16 mouse cellular contexts compared by ENCODE assay signal in genomic region chr1:82973901-82974300, GRCm38 (mm10). TPM values are rescaled to one million over a fixed set of nuclear protein-coding genes. Genes with fewer than 3 reads are reported as not detected.
DNase-seq lines count a peak whose midpoint lies in the region; ATAC-seq and TF ChIP-seq lines count a peak whose summit lies in the region.
"Had no signal": no experiment of that assay in that cellular context is flagged by ENCODE, and none has a peak within 500 bp of the region (broad histone marks: within the 10 kb centered on the region; RNA-seq: fewer than 3 reads in every experiment).

No protein-coding gene starts in this region.

- DNase-seq in heart, adult 9 months (ENCODE audit: low spot score in 2 of 2) = no peak
- peak; percentile 2 to 10 for DNase-seq in spleen, postnatal 36 days (ENCODE audit: low spot score in 2 of 2)
- no peak for DNase-seq in spleen, adult 18-20 months
- peak; percentile 63 for DNase-seq in lung, postnatal 0 days (ENCODE audit: low spot score)
- DNase-seq in forebrain, embryonic 10.5 days (ENCODE audit: extremely low spot score, low spot score) = no peak
- DNase-seq: cerebellum, adult 18-20 months; midbrain, embryonic 14.5 days had no signal

- no peak for TF ChIP-seq CTCF in lung, postnatal 0 days (IDR thresholded peaks at IDR 0.05)

- H3K4me1 ChIP-seq in heart, embryonic 11.5 days (ENCODE audit: control insufficient read depth, insufficient read depth, low read length) = peaks cover 27% of the 10 kb centered on the region
- H3K4me1 ChIP-seq in lung, postnatal 0 days (ENCODE audit: insufficient read depth, low read depth, low read length) = peaks cover 5% of the 10 kb centered on the region; the same call in 1 of the 2 replicates
- H3K4me1 ChIP-seq in forebrain, embryonic 10.5 days = no peaks in the 10 kb centered on the region
- H3K4me1 ChIP-seq in hindbrain, embryonic 12.5 days = no peaks in the 10 kb centered on the region
- no peaks in the 10 kb centered on the region for H3K4me1 ChIP-seq in intestine, embryonic 15.5 days (replicated peaks)
- H3K4me1 ChIP-seq: embryonic facial prominence, embryonic 13.5 days; forebrain, embryonic 12.5 days; neural tube, embryonic 12.5 days had no signal

- 43% methylated on average over 6 of the region's 6 CpGs for WGBS in heart, embryonic 11.5 days (ENCODE audit: insufficient replicate concordance)
- WGBS in lung, postnatal 0 days = 31% methylated on average over 6 of the region's 6 CpGs
- 83% methylated on average over 6 of the region's 6 CpGs for WGBS in forebrain, embryonic 10.5 days
- 73% methylated on average over 6 of the region's 6 CpGs for WGBS in hindbrain, embryonic 12.5 days
- 70% methylated on average over 6 of the region's 6 CpGs for WGBS in intestine, embryonic 15.5 days

- ATAC-seq in heart, embryonic 11.5 days (replicated peaks; ENCODE audit: insufficient number of reproducible peaks, low FRiP score, low TSS enrichment) = no peak
- peak; percentile 71 for ATAC-seq in lung, postnatal 0 days
- ATAC-seq in hindbrain, embryonic 12.5 days (ENCODE audit: low FRiP score) = no peak
- ATAC-seq in intestine, embryonic 15.5 days = no peak

- H3K4me2 ChIP-seq in heart, embryonic 11.5 days = peak overlapping the region; percentile 34
- H3K4me2 ChIP-seq in lung, postnatal 0 days (replicated peaks; ENCODE audit: low read depth, low read length) = no peak overlapping the region
- H3K4me2 ChIP-seq in hindbrain, embryonic 12.5 days (replicated peaks) = no peak overlapping the region
- no peak overlapping the region for H3K4me2 ChIP-seq in intestine, embryonic 15.5 days (replicated peaks)
- H3K4me2 ChIP-seq: embryonic facial prominence, embryonic 13.5 days; forebrain, embryonic 12.5 days; neural tube, embryonic 12.5 days had no signal

- TF ChIP-seq EP300 in lung, postnatal 0 days (IDR thresholded peaks at IDR 0.05) = no peak

- no peaks in the 10 kb centered on the region for H3K36me3 ChIP-seq in heart, embryonic 11.5 days (ENCODE audit: control insufficient read depth, insufficient read depth, low read length)
- H3K36me3 ChIP-seq in lung, postnatal 0 days (ENCODE audit: insufficient read depth, low read length) = no peaks in the 10 kb centered on the region
- H3K36me3 ChIP-seq in forebrain, embryonic 10.5 days (replicated peaks) = no peaks in the 10 kb centered on the region
- H3K36me3 ChIP-seq in hindbrain, embryonic 12.5 days = no peaks in the 10 kb centered on the region
- no peaks in the 10 kb centered on the region for H3K36me3 ChIP-seq in intestine, embryonic 15.5 days
- H3K36me3 ChIP-seq: embryonic facial prominence, embryonic 13.5 days; forebrain, embryonic 12.5 days; G1E; neural tube, embryonic 12.5 days had no signal

- H3K9ac ChIP-seq in heart, embryonic 11.5 days (ENCODE audit: low read depth, low read length) = no peak overlapping the region
- H3K9ac ChIP-seq in lung, postnatal 0 days (replicated peaks; ENCODE audit: low read depth) = no peak overlapping the region
- no peak overlapping the region for H3K9ac ChIP-seq in hindbrain, embryonic 12.5 days
- H3K9ac ChIP-seq in intestine, embryonic 15.5 days = no peak overlapping the region
- H3K9ac ChIP-seq: embryonic facial prominence, embryonic 13.5 days; forebrain, embryonic 12.5 days; neural tube, embryonic 12.5 days had no signal

- H3K27ac ChIP-seq in heart, embryonic 11.5 days (ENCODE audit: low read depth, low read length) = peak overlapping the region; percentile 70
- H3K27ac ChIP-seq in lung, postnatal 0 days (ENCODE audit: low read length) = peak overlapping the region; percentile 60
- H3K27ac ChIP-seq in forebrain, embryonic 10.5 days = no peak overlapping the region
- H3K27ac ChIP-seq in hindbrain, embryonic 12.5 days = no peak overlapping the region
- H3K27ac ChIP-seq in intestine, embryonic 15.5 days = no peak overlapping the region
- H3K27ac ChIP-seq: embryonic facial prominence, embryonic 13.5 days; forebrain, embryonic 12.5 days; macrophage; neural tube, embryonic 12.5 days had no signal

- no peak overlapping the region for H3K4me3 ChIP-seq in heart, embryonic 11.5 days (ENCODE audit: low read depth, low read length)
- no peak overlapping the region for H3K4me3 ChIP-seq in lung, postnatal 0 days (ENCODE audit: low read depth, low read length)
- no peak overlapping the region for H3K4me3 ChIP-seq in forebrain, embryonic 10.5 days
- no peak overlapping the region for H3K4me3 ChIP-seq in hindbrain, embryonic 12.5 days
- no peak overlapping the region for H3K4me3 ChIP-seq in intestine, embryonic 15.5 days (replicated peaks)
- H3K4me3 ChIP-seq: embryonic facial prominence, embryonic 13.5 days; forebrain, embryonic 12.5 days; neural tube, embryonic 12.5 days had no signal

- no peaks in the 10 kb centered on the region for H3K9me3 ChIP-seq in heart, embryonic 11.5 days (replicated peaks; ENCODE audit: control insufficient read depth, low read length)
- no peaks in the 10 kb centered on the region for H3K9me3 ChIP-seq in lung, postnatal 0 days (ENCODE audit: low read length)
- no peaks in the 10 kb centered on the region for H3K9me3 ChIP-seq in forebrain, embryonic 10.5 days
- no peaks in the 10 kb centered on the region for H3K9me3 ChIP-seq in hindbrain, embryonic 12.5 days (replicated peaks)
- no peaks in the 10 kb centered on the region for H3K9me3 ChIP-seq in intestine, embryonic 15.5 days
- H3K9me3 ChIP-seq: embryonic facial prominence, embryonic 13.5 days; forebrain, embryonic 12.5 days; G1E; neural tube, embryonic 12.5 days had no signal

- H3K27me3 ChIP-seq in heart, embryonic 11.5 days (ENCODE audit: control insufficient read depth, insufficient read depth, low read length) = no peaks in the 10 kb centered on the region
- no peaks in the 10 kb centered on the region for H3K27me3 ChIP-seq in lung, postnatal 0 days (replicated peaks; ENCODE audit: insufficient read depth, low read length)
- no peaks in the 10 kb centered on the region for H3K27me3 ChIP-seq in forebrain, embryonic 10.5 days (ENCODE audit: poor library complexity, severe bottlenecking)
- no peaks in the 10 kb centered on the region for H3K27me3 ChIP-seq in hindbrain, embryonic 12.5 days
- H3K27me3 ChIP-seq in intestine, embryonic 15.5 days (replicated peaks) = no peaks in the 10 kb centered on the region
- H3K27me3 ChIP-seq: embryonic facial prominence, embryonic 13.5 days; forebrain, embryonic 12.5 days; neural tube, embryonic 12.5 days had no signal

RNA-seq across cellular contexts. Expression of gene Gm47955, which starts 13.8 kb away (rescaled TPM):
- not detected in 2 replicates for polyA plus RNA-seq in heart, embryonic 11.5 days (2014; fragmentation: Nextera tagmentation; extraction: Ambion mirVana)
- polyA plus RNA-seq in lung, postnatal 0 days (2015; fragmentation: Nextera tagmentation; extraction: Ambion mirVana) = not detected in 2 replicates
- not detected in 2 replicates for polyA plus RNA-seq in forebrain, embryonic 10.5 days (2016; fragmentation: Nextera tagmentation; extraction: Ambion mirVana)
- not detected in 2 replicates for polyA plus RNA-seq in hindbrain, embryonic 12.5 days (2016; fragmentation: Nextera tagmentation; extraction: Ambion mirVana)
- not detected in 2 replicates for polyA plus RNA-seq in intestine, embryonic 15.5 days (2015; fragmentation: Nextera tagmentation; extraction: Ambion mirVana)
- polyA plus RNA-seq: embryonic facial prominence, embryonic 13.5 days; forebrain, embryonic 12.5 days; G1E; heart, postnatal 0 days; macrophage; midbrain, embryonic 14.5 days; neural tube, embryonic 12.5 days had no signal

RNA-seq across cellular contexts. Expression of gene Gm7544, which starts 18.1 kb away (rescaled TPM):
- not detected in 2 replicates for polyA plus RNA-seq in heart, embryonic 11.5 days (2014; fragmentation: Nextera tagmentation; extraction: Ambion mirVana)
- polyA plus RNA-seq in lung, postnatal 0 days (2015; fragmentation: Nextera tagmentation; extraction: Ambion mirVana) = not detected in 2 replicates
- not detected in 2 replicates for polyA plus RNA-seq in forebrain, embryonic 10.5 days (2016; fragmentation: Nextera tagmentation; extraction: Ambion mirVana)
- polyA plus RNA-seq in hindbrain, embryonic 12.5 days (2016; fragmentation: Nextera tagmentation; extraction: Ambion mirVana) = not detected in 2 replicates
- not detected in 2 replicates for polyA plus RNA-seq in intestine, embryonic 15.5 days (2015; fragmentation: Nextera tagmentation; extraction: Ambion mirVana)
- polyA plus RNA-seq: embryonic facial prominence, embryonic 13.5 days; forebrain, embryonic 12.5 days; G1E; heart, postnatal 0 days; macrophage; midbrain, embryonic 14.5 days; neural tube, embryonic 12.5 days had no signal

RNA-seq across cellular contexts. Expression of gene Gm47959, which starts 26.4 kb away (rescaled TPM):
- polyA plus RNA-seq in heart, embryonic 11.5 days (2014; fragmentation: Nextera tagmentation; extraction: Ambion mirVana) = not detected in 2 replicates
- not detected in 2 replicates for polyA plus RNA-seq in lung, postnatal 0 days (2015; fragmentation: Nextera tagmentation; extraction: Ambion mirVana)
- not detected in 2 replicates for polyA plus RNA-seq in forebrain, embryonic 10.5 days (2016; fragmentation: Nextera tagmentation; extraction: Ambion mirVana)
- polyA plus RNA-seq in hindbrain, embryonic 12.5 days (2016; fragmentation: Nextera tagmentation; extraction: Ambion mirVana) = not detected in 2 replicates
- polyA plus RNA-seq in intestine, embryonic 15.5 days (2015; fragmentation: Nextera tagmentation; extraction: Ambion mirVana) = not detected in 2 replicates
- polyA plus RNA-seq: embryonic facial prominence, embryonic 13.5 days; forebrain, embryonic 12.5 days; G1E; heart, postnatal 0 days; macrophage; midbrain, embryonic 14.5 days; neural tube, embryonic 12.5 days had no signal

RNA-seq across cellular contexts. Expression of gene A030003K21Rik, which starts 30.7 kb away (rescaled TPM):
- polyA plus RNA-seq in heart, embryonic 11.5 days (2014; fragmentation: Nextera tagmentation; extraction: Ambion mirVana) = not detected in 2 replicates
- not detected in 2 replicates for polyA plus RNA-seq in lung, postnatal 0 days (2015; fragmentation: Nextera tagmentation; extraction: Ambion mirVana)
- polyA plus RNA-seq in forebrain, embryonic 10.5 days (2016; fragmentation: Nextera tagmentation; extraction: Ambion mirVana) = not detected in 2 replicates
- not detected in 2 replicates for polyA plus RNA-seq in hindbrain, embryonic 12.5 days (2016; fragmentation: Nextera tagmentation; extraction: Ambion mirVana)
- polyA plus RNA-seq in intestine, embryonic 15.5 days (2015; fragmentation: Nextera tagmentation; extraction: Ambion mirVana) = not detected in 2 replicates
- polyA plus RNA-seq: embryonic facial prominence, embryonic 13.5 days; forebrain, embryonic 12.5 days; G1E; heart, postnatal 0 days; macrophage; midbrain, embryonic 14.5 days; neural tube, embryonic 12.5 days had no signal

RNA-seq across cellular contexts. Expression of gene Gm6217, which starts 42.7 kb away (rescaled TPM):
- polyA plus RNA-seq in heart, embryonic 11.5 days (2014; fragmentation: Nextera tagmentation; extraction: Ambion mirVana) = not detected in 2 replicates
- not detected in 2 replicates for polyA plus RNA-seq in lung, postnatal 0 days (2015; fragmentation: Nextera tagmentation; extraction: Ambion mirVana)
- not detected in 2 replicates for polyA plus RNA-seq in forebrain, embryonic 10.5 days (2016; fragmentation: Nextera tagmentation; extraction: Ambion mirVana)
- polyA plus RNA-seq in hindbrain, embryonic 12.5 days (2016; fragmentation: Nextera tagmentation; extraction: Ambion mirVana) = not detected in 2 replicates
- polyA plus RNA-seq in intestine, embryonic 15.5 days (2015; fragmentation: Nextera tagmentation; extraction: Ambion mirVana) = not detected in 2 replicates
- polyA plus RNA-seq: embryonic facial prominence, embryonic 13.5 days; forebrain, embryonic 12.5 days; G1E; heart, postnatal 0 days; macrophage; midbrain, embryonic 14.5 days; neural tube, embryonic 12.5 days had no signal

Comparison
In these comparisons a context has a peak if more than half of its experiments do, and no peak if none do; other contexts are left out.
1. DNase-seq: peak in spleen, postnatal 36 days (2 of 2) and lung, postnatal 0 days (single experiment); none in heart, adult 9 months (0 of 2), spleen, adult 18-20 months (0 of 2) and forebrain, embryonic 10.5 days (single experiment).
2. H3K27ac ChIP-seq: peak in heart, embryonic 11.5 days (single experiment) and lung, postnatal 0 days (single experiment); none in forebrain, embryonic 10.5 days (single experiment), hindbrain, embryonic 12.5 days (single experiment) and intestine, embryonic 15.5 days (single experiment).